Mouse (Mus musculus): Measurements from ENCODE around the gene Fam129b. TPM values are rescaled to one million over a fixed set of nuclear protein-coding genes. Genes with fewer than 3 reads are reported as not detected.

Fam129b gene
- polyA plus RNA-seq (2015; fragmentation: Nextera tagmentation; extraction: Ambion mirVana) = 48.5 and 55.8 TPM in 2 replicates

DNA sequence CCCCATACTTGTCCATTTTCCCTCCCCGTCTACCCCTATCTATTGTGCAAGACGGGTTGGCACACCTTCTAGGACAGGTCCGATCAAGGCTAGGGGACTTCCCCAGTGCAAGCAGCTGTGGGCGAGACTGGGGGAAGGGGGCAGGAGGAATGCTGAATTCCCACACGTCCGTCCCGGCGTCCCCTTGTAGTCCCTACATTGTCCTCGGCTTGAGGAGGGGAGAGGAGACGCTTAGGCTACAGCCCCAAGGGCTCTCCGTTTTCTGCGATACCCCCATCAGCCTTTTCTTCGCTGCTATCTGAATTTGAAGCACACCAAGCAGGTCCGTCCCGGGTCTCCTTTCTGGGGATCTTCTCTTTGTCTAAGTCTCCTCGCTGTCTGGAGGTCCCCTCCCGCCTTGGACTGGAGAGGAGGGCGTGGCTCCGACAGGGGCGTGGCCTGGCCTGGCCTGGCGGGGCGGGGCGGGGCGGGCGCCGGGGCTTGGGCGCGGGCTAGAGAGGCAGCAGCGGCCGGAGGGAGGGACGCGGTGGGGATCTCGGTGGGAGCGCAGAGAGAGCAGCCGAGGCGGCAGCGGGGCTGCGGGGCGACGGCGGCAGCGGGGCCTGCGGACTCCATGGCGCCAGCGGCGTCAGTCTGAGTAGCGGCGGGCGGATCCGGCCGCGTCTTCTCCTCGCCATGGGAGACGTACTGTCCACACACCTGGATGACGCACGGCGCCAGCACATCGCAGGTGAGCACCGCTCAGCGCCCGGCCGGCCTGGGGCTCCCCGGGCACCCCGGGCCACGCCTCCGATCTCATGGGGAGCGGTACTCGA lies at the start of gene Fam129b:
Gene Fam129b, plus strand, starts transcription at position 440 of the 815 bp plus-strand sequence.
- Histone ChIP-seq H3K27ac (peak within 1 kb of the TSS; percentile 85), H3K9me3 (no peaks in the 10 kb centered on the region), H3K4me3 (peak within 1 kb of the TSS; percentile 77), H3K27me3 (no peaks in the 10 kb centered on the region), H3K4me1 (peaks cover 58% of the 10 kb centered on the region), H3K36me3 (no peaks in the 10 kb centered on the region), H3K4me2 (replicated peaks) (peak within 1 kb of the TSS; percentile 95), H3K9ac (peak within 1 kb of the TSS; percentile 92)
- peak; percentile 92 for ATAC-seq (ENCODE audit: low FRiP score, low read depth)
- whole genome bisulfite sequencing = under 1% methylated on average over 58 of the region's 68 CpGs

- ATAC-seq (ENCODE audit: low FRiP score, low read depth) = no peak
- no peak overlapping the region for H3K9ac ChIP-seq
- H3K9me3 ChIP-seq = no peaks in the 10 kb centered on the region
- H3K36me3 ChIP-seq = no peaks in the 10 kb centered on the region; the same call in 1 of the 2 replicates
- H3K4me3 ChIP-seq = no peak overlapping the region
- no peak overlapping the region for H3K4me2 ChIP-seq (replicated peaks)
- peaks cover 9% of the 10 kb centered on the region for H3K4me1 ChIP-seq
- 78% methylated on average over 11 of the region's 11 CpGs for WGBS
- H3K27me3 ChIP-seq = no peaks in the 10 kb centered on the region
- no peak overlapping the region for H3K27ac ChIP-seq
These were observed 46.8 kb upstream of the Fam129b start for GRCm38 (mm10) chr2:32828979-32829676.

DNA sequence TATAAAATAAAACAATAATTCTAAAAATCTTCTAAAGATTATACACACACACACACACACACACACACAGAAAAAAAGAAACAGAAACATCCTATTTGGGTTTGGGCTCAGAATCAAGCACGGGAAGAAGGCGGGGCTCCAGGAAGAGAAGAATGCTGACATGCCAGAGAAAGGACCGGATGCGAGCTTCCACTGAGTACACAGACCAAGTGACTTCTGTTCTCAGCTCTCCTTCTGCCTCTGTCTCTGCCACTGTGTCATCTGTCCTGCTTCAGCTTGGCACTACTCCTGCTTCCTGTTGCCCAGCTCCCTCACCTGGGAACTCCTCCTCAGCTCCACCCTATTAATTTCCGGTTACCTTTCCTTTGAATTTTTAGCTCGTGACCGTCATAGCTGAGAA lies 41.4 kb upstream of the Fam129b start:
- peak overlapping the region; percentile 65; the same call in 1 of the 2 replicates for H3K27ac ChIP-seq
- H3K4me3 ChIP-seq = no peak overlapping the region
- H3K4me2 ChIP-seq (replicated peaks) = no peak overlapping the region
- H3K9me3 ChIP-seq = no peaks in the 10 kb centered on the region
- no peak overlapping the region for H3K9ac ChIP-seq
- 46% methylated on average over 7 of the region's 7 CpGs for WGBS
- no peaks in the 10 kb centered on the region for H3K36me3 ChIP-seq
- H3K4me1 ChIP-seq = peaks cover 21% of the 10 kb centered on the region; the same call in 1 of the 2 replicates
- no peaks in the 10 kb centered on the region for H3K27me3 ChIP-seq
- ATAC-seq (ENCODE audit: low FRiP score, low read depth) = no peak

GRCm38 (mm10) chr2:32835588-32835987 lies 40.3 kb upstream of the Fam129b start:
- no peaks in the 10 kb centered on the region for H3K9me3 ChIP-seq
- no peak overlapping the region for H3K4me3 ChIP-seq
- no peak overlapping the region for H3K27ac ChIP-seq
- no peak overlapping the region for H3K4me2 ChIP-seq (replicated peaks)
- no peaks in the 10 kb centered on the region for H3K36me3 ChIP-seq
- H3K9ac ChIP-seq = no peak overlapping the region
- peaks cover 21% of the 10 kb centered on the region; the same call in 1 of the 2 replicates for H3K4me1 ChIP-seq
- no peak for ATAC-seq (ENCODE audit: low FRiP score, low read depth)
- no peaks in the 10 kb centered on the region for H3K27me3 ChIP-seq

DNA sequence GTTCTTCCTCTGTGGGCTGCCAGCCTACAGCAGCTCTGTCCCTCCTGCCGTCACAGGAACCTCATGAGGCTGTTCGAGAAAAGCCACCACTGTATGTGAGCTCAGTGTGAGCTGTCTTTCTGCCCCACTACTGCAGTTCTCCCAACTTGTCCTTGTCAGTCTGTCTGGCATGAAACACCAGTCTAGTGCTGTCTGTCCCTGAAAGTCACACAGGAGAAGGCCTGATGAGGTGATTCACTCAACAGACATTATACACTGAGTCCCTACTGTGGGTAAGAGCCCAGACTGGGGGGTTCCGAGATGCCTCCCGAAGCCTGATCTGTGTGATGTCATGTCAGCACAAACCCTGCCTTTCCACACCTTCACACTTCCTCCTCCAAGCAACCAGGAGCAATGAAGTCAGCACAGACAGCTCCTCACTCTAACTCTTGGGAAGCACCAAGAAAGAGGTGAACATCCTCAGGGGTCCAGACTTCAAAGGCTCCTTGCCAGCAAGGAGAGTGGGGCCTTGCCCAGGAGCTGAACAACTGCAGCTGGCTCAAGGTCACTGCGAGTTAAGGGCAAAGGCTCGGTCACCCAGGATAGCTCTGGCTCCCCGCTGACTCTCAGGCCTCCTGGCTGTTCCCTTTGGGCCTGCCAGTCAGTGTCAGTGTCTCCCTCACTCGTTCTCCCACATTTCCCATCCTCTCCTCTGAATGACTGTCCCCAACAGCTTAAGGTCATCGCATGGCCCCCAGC lies 37.6 kb upstream of the Fam129b start:
- H3K36me3 ChIP-seq = 0 out of 2 replicates have a peak, but pooled peaks cover 3% of the 10 kb centered on the region
- no peak overlapping the region for H3K4me3 ChIP-seq
- no peak for ATAC-seq (ENCODE audit: low FRiP score, low read depth)
- 49% methylated on average over 9 of the region's 9 CpGs for WGBS
- 0 out of 2 replicates have a peak, but pooled peaks cover 20% of the 10 kb centered on the region for H3K4me1 ChIP-seq
- no peaks in the 10 kb centered on the region for H3K27me3 ChIP-seq
- H3K9me3 ChIP-seq = no peaks in the 10 kb centered on the region
- H3K27ac ChIP-seq = no peak overlapping the region
- H3K9ac ChIP-seq = no peak overlapping the region
- no peak overlapping the region for H3K4me2 ChIP-seq (replicated peaks)

GRCm38 (mm10) chr2:32839261-32839660 lies 36.7 kb upstream of the Fam129b start:
- H3K27ac ChIP-seq = no peak overlapping the region
- H3K4me3 ChIP-seq = no peak overlapping the region
- H3K4me1 ChIP-seq = peaks cover 26% of the 10 kb centered on the region; the same call in 1 of the 2 replicates
- H3K36me3 ChIP-seq = 0 out of 2 replicates have a peak, but pooled peaks cover 3% of the 10 kb centered on the region
- H3K4me2 ChIP-seq (replicated peaks) = no peak overlapping the region
- H3K27me3 ChIP-seq = no peaks in the 10 kb centered on the region
- no peak for ATAC-seq (ENCODE audit: low FRiP score, low read depth)
- H3K9ac ChIP-seq = no peak overlapping the region
- no peaks in the 10 kb centered on the region for H3K9me3 ChIP-seq
- 72% methylated on average over 2 of the region's 2 CpGs for WGBS

- Histone ChIP-seq H3K4me3 (no peak overlapping the region), H3K9me3 (no peaks in the 10 kb centered on the region), H3K27ac (no peak overlapping the region), H3K36me3 (0 out of 2 replicates have a peak, but pooled peaks cover 3% of the 10 kb centered on the region), H3K4me1 (peaks cover 17% of the 10 kb centered on the region; the same call in 1 of the 2 replicates), H3K27me3 (no peaks in the 10 kb centered on the region), H3K9ac (no peak overlapping the region), H3K4me2 (replicated peaks) (no peak overlapping the region)
- 65% methylated on average over 5 of the region's 5 CpGs for WGBS
- no peak for ATAC-seq (ENCODE audit: low FRiP score, low read depth)
These were observed 34.8 kb upstream of the Fam129b start for GRCm38 (mm10) chr2:32841099-32841498.

DNA sequence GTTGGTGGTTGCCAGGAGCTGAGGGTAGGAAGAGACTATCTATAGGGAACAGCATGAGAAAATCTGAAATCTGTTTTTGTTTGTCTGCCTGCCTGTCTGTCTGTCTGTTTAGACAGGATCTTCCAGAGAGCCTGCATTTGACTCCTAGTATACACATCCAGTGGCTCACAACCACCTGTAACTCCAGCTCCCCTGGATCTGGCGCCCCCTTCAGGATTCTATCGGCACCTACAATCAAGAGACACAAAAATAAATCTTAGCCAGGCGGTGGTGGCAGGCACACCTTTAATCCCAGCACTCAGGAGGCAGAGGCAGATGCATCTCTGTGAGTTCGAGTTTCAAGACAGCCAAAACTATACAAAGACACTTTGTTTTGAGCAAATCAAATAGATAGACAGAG lies 33.4 kb upstream of the Fam129b start:
- Histone ChIP-seq H3K9ac (no peak overlapping the region), H3K4me3 (no peak overlapping the region), H3K27me3 (no peaks in the 10 kb centered on the region), H3K4me1 (peaks cover 17% of the 10 kb centered on the region; the same call in 1 of the 2 replicates), H3K36me3 (0 out of 2 replicates have a peak, but pooled peaks cover 3% of the 10 kb centered on the region), H3K9me3 (no peaks in the 10 kb centered on the region), H3K27ac (no peak overlapping the region), H3K4me2 (replicated peaks) (no peak overlapping the region)
- no peak for ATAC-seq (ENCODE audit: low FRiP score, low read depth)
- 40% methylated on average over 4 of the region's 4 CpGs for WGBS

DNA sequence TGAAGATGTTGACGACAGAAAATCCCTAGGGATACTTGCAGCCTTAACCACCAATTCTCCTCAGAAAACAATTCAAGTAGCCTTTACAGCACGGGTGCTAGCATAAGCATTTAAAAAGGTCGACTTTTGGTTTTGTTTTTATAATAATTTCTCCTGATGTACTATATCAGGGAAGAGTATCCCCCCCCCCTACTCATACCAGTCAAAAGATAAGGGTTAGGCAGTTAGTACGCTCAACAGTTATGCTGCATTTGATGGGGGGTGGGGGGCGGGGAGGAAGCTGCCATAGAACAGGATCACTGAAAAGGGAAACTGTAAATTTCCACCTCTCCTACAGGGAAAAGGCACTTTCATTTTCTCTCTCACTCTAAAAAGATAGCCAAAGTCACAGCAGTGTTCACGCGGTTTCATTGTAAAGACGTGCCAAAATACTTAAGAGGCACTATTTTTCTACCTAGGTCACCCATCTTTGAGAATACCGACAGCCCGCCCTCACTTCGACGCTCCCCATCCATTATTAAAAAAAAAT lies 30.3 kb upstream of the Fam129b start:
- Histone ChIP-seq H3K4me1 (peaks cover 9% of the 10 kb centered on the region; the same call in 1 of the 2 replicates), H3K9me3 (no peaks in the 10 kb centered on the region), H3K4me2 (replicated peaks) (peak overlapping the region; percentile 98), H3K4me3 (peak overlapping the region; percentile 75), H3K27ac (0 out of 2 replicates have a peak overlapping the region, but pooled peaks have one; percentile 1), H3K27me3 (no peaks in the 10 kb centered on the region), H3K9ac (peak overlapping the region; percentile 79; the same call in 1 of the 2 replicates), H3K36me3 (0 out of 2 replicates have a peak, but pooled peaks cover 3% of the 10 kb centered on the region)
- ATAC-seq (ENCODE audit: low FRiP score, low read depth) = no peak
- 5% methylated on average over 12 of the region's 12 CpGs for WGBS

- ATAC-seq (ENCODE audit: low FRiP score, low read depth) = no peak; the same call in 1 of the 2 replicates
- 0 out of 2 replicates have a peak, but pooled peaks cover 3% of the 10 kb centered on the region for H3K36me3 ChIP-seq
- H3K4me2 ChIP-seq (replicated peaks) = peak overlapping the region; percentile 98
- peaks cover 4% of the 10 kb centered on the region; the same call in 1 of the 2 replicates for H3K27me3 ChIP-seq
- WGBS = under 1% methylated on average over 33 of the region's 33 CpGs
- peak overlapping the region; percentile 79 for H3K9ac ChIP-seq
- H3K27ac ChIP-seq = peak overlapping the region; percentile 67; the same call in 1 of the 2 replicates
- no peaks in the 10 kb centered on the region for H3K9me3 ChIP-seq
- peak overlapping the region; percentile 75 for H3K4me3 ChIP-seq
- peaks cover 9% of the 10 kb centered on the region; the same call in 1 of the 2 replicates for H3K4me1 ChIP-seq
These were observed 29.7 kb upstream of the Fam129b start for GRCm38 (mm10) chr2:32846101-32846804.

Data from limb, embryonic 13.5 days (tissue).